Mouse (Mus musculus) MEL (cell line): ENCODE data around the gene Smyd3. TPM values are rescaled to one million over a fixed set of nuclear protein-coding genes. Genes with fewer than 3 reads are reported as not detected.

Experiments used
- DNase-seq: peaks from one replicate; pipeline ENCODE4 v3.0.0; 2011; ENCODE audit warnings: low read depth, low spot score
- H3K27ac ChIP-seq: 2 replicates; pipeline ENCODE4 v1.5.1; 2012; ENCODE audit warnings: low read depth, mild to moderate bottlenecking, control low read depth, low read length, moderate library complexity; ENCODE audit not compliant: control insufficient read depth
- H3K27me3 ChIP-seq, 2 experiments: fragments of 150-350 bp in 1 of 2; sonication (generic) in 1 of 2; 2 replicates each; pipeline ENCODE4 v1.6.1; 2012; ENCODE audit warnings: low read length in 2 of 2, mild to moderate bottlenecking in 2 of 2, improper control_type of control experiment in 1 of 2, moderate library complexity in 1 of 2; ENCODE audit not compliant: insufficient read depth in 2 of 2, control insufficient read depth in 1 of 2
- H3K36me3 ChIP-seq, 2 experiments: 2 replicates each; pipeline ENCODE4 v1.6.1; 2012 to 2014; ENCODE audit warnings: low read length in 2 of 2, improper control_type of control experiment in 1 of 2, inconsistent platforms in 1 of 2, mild to moderate bottlenecking in 1 of 2; ENCODE audit not compliant: insufficient read depth in 2 of 2, control insufficient read depth in 1 of 2
- H3K4me1 ChIP-seq, 2 experiments: fragments of 150-350 bp in 1 of 2; sonication (generic) in 1 of 2; 2 replicates each; pipeline ENCODE4 v1.6.1; 2012; ENCODE audit warnings: low read length in 2 of 2, improper control_type of control experiment in 1 of 2, mild to moderate bottlenecking in 1 of 2; ENCODE audit not compliant: insufficient read depth in 2 of 2, control insufficient read depth in 1 of 2
- H3K4me3 ChIP-seq, 2 experiments: fragments of 150-350 bp in 1 of 2; sonication (generic) in 1 of 2; 2 replicates each; pipeline ENCODE4 v1.5.1; 2012; ENCODE audit warnings: low read depth in 2 of 2, low read length in 2 of 2, mild to moderate bottlenecking in 2 of 2, moderate library complexity in 2 of 2, control low read depth in 1 of 2, improper control_type of control experiment in 1 of 2; ENCODE audit not compliant: control insufficient read depth in 1 of 2, insufficient read depth in 1 of 2
- H3K79me2 ChIP-seq: 2 replicates; pipeline ENCODE4 v1.6.1; 2012; ENCODE audit warnings: mild to moderate bottlenecking, low read length, moderate library complexity; ENCODE audit not compliant: control insufficient read depth, poor library complexity, insufficient read depth
- H3K9ac ChIP-seq: 2 replicates; pipeline ENCODE4 v1.6.1; 2012; ENCODE audit warnings: low read depth, mild to moderate bottlenecking, control low read depth, low read length, moderate library complexity; ENCODE audit not compliant: control insufficient read depth, poor library complexity, severe bottlenecking
- H3K9me3 ChIP-seq: fragments of 150-350 bp; sonication (generic); replicated peaks from 2 replicates; pipeline ENCODE4 v1.6.1; 2012; ENCODE audit warnings: mild to moderate bottlenecking, low read length, improper control_type of control experiment, moderate library complexity; ENCODE audit not compliant: insufficient read depth
- BHLHE40 ChIP-seq: IDR thresholded peaks from 2 replicates; pipeline ENCODE4 v1.6.1; 2012; ENCODE audit warnings: low read depth, mild to moderate bottlenecking, inconsistent platforms, low read length, improper control_type of control experiment, borderline replicate concordance
- CHD2 ChIP-seq: IDR thresholded peaks from 2 replicates; pipeline ENCODE4 v1.6.1; 2011; ENCODE audit warnings: low read length, improper control_type of control experiment
- E2F4 ChIP-seq: IDR thresholded peaks from 2 replicates; pipeline ENCODE4 v1.6.1; 2011; ENCODE audit warnings: low read depth, low read length, improper control_type of control experiment, borderline replicate concordance
- EP300 ChIP-seq, 2 experiments: IDR thresholded peaks; 2 replicates each; pipeline ENCODE4 v1.6.1; 2011; ENCODE audit warnings: improper control_type of control experiment in 2 of 2, low read length in 2 of 2, low read depth in 1 of 2, mild to moderate bottlenecking in 1 of 2
- GATA1 ChIP-seq: IDR thresholded peaks from 2 replicates; pipeline ENCODE4 v1.6.1; 2011; ENCODE audit warnings: low read depth, low read length, improper control_type of control experiment
- HCFC1 ChIP-seq: IDR thresholded peaks from 2 replicates; pipeline ENCODE4 v1.6.1; 2012; ENCODE audit warnings: low read depth, mild to moderate bottlenecking, inconsistent platforms, low read length, improper control_type of control experiment, moderate library complexity
- MAX ChIP-seq: IDR thresholded peaks from 2 replicates; pipeline ENCODE4 v1.6.1; 2011; ENCODE audit warnings: low read length, improper control_type of control experiment
- MYB ChIP-seq: IDR thresholded peaks from 2 replicates; pipeline ENCODE4 v1.6.1; 2011; ENCODE audit warnings: mild to moderate bottlenecking, low read depth, low read length, improper control_type of control experiment
- MYC ChIP-seq: IDR thresholded peaks from 2 replicates; pipeline ENCODE4 v1.6.1; 2011; ENCODE audit warnings: low read depth, mild to moderate bottlenecking, low read length, improper control_type of control experiment, moderate library complexity
- POLR2AphosphoS5 ChIP-seq: IDR thresholded peaks from 2 replicates; pipeline ENCODE4 v1.6.1; 2012; ENCODE audit warnings: low read depth, borderline replicate concordance, mild to moderate bottlenecking, inconsistent platforms, low read length, moderate library complexity, mixed read lengths
- RAD21 ChIP-seq: IDR thresholded peaks from 2 replicates; pipeline ENCODE4 v1.6.1; 2011; ENCODE audit warnings: mild to moderate bottlenecking, low read depth, low read length, improper control_type of control experiment
- RCOR1 ChIP-seq: IDR thresholded peaks from 2 replicates; pipeline ENCODE4 v1.6.1; 2012; ENCODE audit warnings: low read depth, mild to moderate bottlenecking, inconsistent platforms, low read length, improper control_type of control experiment
- SIN3A ChIP-seq: IDR thresholded peaks from 2 replicates; pipeline ENCODE4 v1.6.1; 2012; ENCODE audit warnings: low read length, improper control_type of control experiment, inconsistent platforms
- TAL1 ChIP-seq: IDR thresholded peaks from 2 replicates; pipeline ENCODE4 v1.6.1; 2012; ENCODE audit warnings: mild to moderate bottlenecking, inconsistent platforms, low read length, moderate library complexity, mixed read lengths
- TCF12 ChIP-seq: IDR thresholded peaks from 2 replicates; pipeline ENCODE4 v1.6.1; 2014; ENCODE audit warnings: low read depth, mild to moderate bottlenecking, inconsistent platforms, low read length, improper control_type of control experiment, moderate library complexity
- ZMIZ1 ChIP-seq: IDR thresholded peaks from 2 replicates; pipeline ENCODE4 v1.6.1; 2012; ENCODE audit warnings: low read depth, mild to moderate bottlenecking, inconsistent platforms, low read length, improper control_type of control experiment, moderate library complexity
- polyA plus RNA-seq, 2 experiments: library from polyadenylated mRNA; stranded (reverse) in 1 of 2; unstranded in 1 of 2; fragments of >175 nt in 1 of 2; fragments of >200 nt in 1 of 2; gene quantifications; 2 replicates each; pipeline versions ENCODE4 v1.2.1 to v1.2.4; 2012; ENCODE audit warnings: low replicate concordance in 2 of 2, low read depth in 1 of 2; ENCODE audit not compliant: insufficient read length in 2 of 2, insufficient read depth in 1 of 2, missing spikeins in 1 of 2
- total RNA-seq: library from RNA; depleted of rRNA; stranded (reverse); fragments of 300-350 nt; gene quantifications from 2 replicates; pipeline ENCODE4 v1.2.3, GENCODE M21; 2012

Smyd3 gene
- total and polyA plus RNA-seq, 3 experiments = 13.3 to 18.2 TPM; not detected in 1

GRCm38 (mm10) chr1:179120217-179120966 lies 397.4 kb downstream of the Smyd3 start:
- H3K27me3 ChIP-seq = no peaks in the 10 kb centered on the region
- no peak for TF ChIP-seq SIN3A
- no peak for TF ChIP-seq ZMIZ1
- TF ChIP-seq MAX = no peak
- TF ChIP-seq POLR2AphosphoS5 = no peak
- TF ChIP-seq E2F4 = no peak
- no peak for TF ChIP-seq GATA1
- no peak for TF ChIP-seq CHD2
- TF ChIP-seq MYB = no peak
- no peak for TF ChIP-seq MYC
- no peak for TF ChIP-seq TAL1
- TF ChIP-seq RCOR1 = no peak
- no peak for TF ChIP-seq TCF12
- no peak for TF ChIP-seq HCFC1
- H3K4me1 ChIP-seq = peaks cover 29 to 50% of the 10 kb centered on the region in 2 experiments
- peaks cover 0 to 54% of the 10 kb centered on the region in 2 experiments; a peak in 2 of 4 replicates for H3K36me3 ChIP-seq
- no peak for DNase-seq
- H3K9ac ChIP-seq = no peak overlapping the region
- H3K4me3 ChIP-seq = no peak overlapping the region
- no peak overlapping the region for H3K27ac ChIP-seq
- H3K9me3 ChIP-seq = no peaks in the 10 kb centered on the region
- no peaks in the 10 kb centered on the region for H3K79me2 ChIP-seq

- TF ChIP-seq EP300 (IDR thresholded peaks at IDR 0.05; ENCODE audit: low read depth in 1 of 2, low read length in 2 of 2) (peak in 1 of 2 experiments; percentile 32; a peak in 1 of 4 replicates), BHLHE40 (peak; percentile 87), RAD21 (no peak), RCOR1 (0 out of 2 replicates have a peak, but pooled peaks have one; percentile 24), SIN3A (no peak)
- TF ChIP-seq, all 39 proteins: peak for 3
- peak; percentile 69 for DNase-seq
- H3K36me3 ChIP-seq = peaks cover 0 to 57% of the 10 kb centered on the region in 2 experiments; a peak in 2 of 4 replicates
- H3K9ac ChIP-seq = peak overlapping the region; percentile 62; the same call in 1 of the 2 replicates
- H3K4me3 ChIP-seq = no peak overlapping the region
- H3K9me3 ChIP-seq = no peaks in the 10 kb centered on the region
- H3K4me1 ChIP-seq = peaks cover 35 to 53% of the 10 kb centered on the region in 2 experiments
- no peaks in the 10 kb centered on the region for H3K79me2 ChIP-seq
- peak overlapping the region; percentile 94 for H3K27ac ChIP-seq
- no peaks in the 10 kb centered on the region for H3K27me3 ChIP-seq
Measured at GRCm38 (mm10) chr1:179118673-179119072, 399.2 kb downstream of the Smyd3 start.
